In genomic region chr2:65003433-65003832, GRCm38 (mm10) we compare ENCODE assay signal across 10 mouse cellular contexts. TPM values are rescaled to one million over a fixed set of nuclear protein-coding genes. Genes with fewer than 3 reads are reported as not detected.
DNase-seq lines count a peak whose midpoint lies in the region; ATAC-seq and TF ChIP-seq lines count a peak whose summit lies in the region.
"Had no signal": no experiment of that assay in that cellular context is flagged by ENCODE, and none has a peak within 500 bp of the region (broad histone marks: within the 10 kb centered on the region; RNA-seq: fewer than 3 reads in every experiment).

No protein-coding gene starts in this region.

- no peak overlapping the region for H3K4me2 ChIP-seq in hindbrain, embryonic 12.5 days (replicated peaks)
- no peak overlapping the region for H3K4me2 ChIP-seq in kidney, postnatal 0 days (ENCODE audit: low read length)
- H3K4me2 ChIP-seq: hindbrain, embryonic 15.5 days; midbrain, embryonic 12.5 days had no signal

- no peaks in the 10 kb centered on the region for H3K36me3 ChIP-seq in hindbrain, embryonic 10.5 days
- no peaks in the 10 kb centered on the region for H3K36me3 ChIP-seq in hindbrain, embryonic 12.5 days
- H3K36me3 ChIP-seq in E14TG2a.4 (ENCODE audit: insufficient read depth, low read length) = no peaks in the 10 kb centered on the region
- H3K36me3 ChIP-seq in kidney, postnatal 0 days (ENCODE audit: insufficient read depth, low read length) = no peaks in the 10 kb centered on the region
- H3K36me3 ChIP-seq: hindbrain, embryonic 15.5 days; midbrain, embryonic 12.5 days had no signal

- no peak overlapping the region for H3K4me3 ChIP-seq in hindbrain, embryonic 10.5 days
- no peak overlapping the region for H3K4me3 ChIP-seq in hindbrain, embryonic 12.5 days
- no peak overlapping the region for H3K4me3 ChIP-seq in E14TG2a.4 (replicated peaks; ENCODE audit: low read length)
- no peak overlapping the region for H3K4me3 ChIP-seq in kidney, postnatal 0 days (replicated peaks; ENCODE audit: low read depth, low read length)
- H3K4me3 ChIP-seq: hindbrain, embryonic 15.5 days; midbrain, embryonic 12.5 days had no signal

- WGBS in hindbrain, embryonic 10.5 days = 39% methylated on average over 2 of the region's 2 CpGs
- 49% methylated on average over 2 of the region's 2 CpGs for WGBS in hindbrain, embryonic 12.5 days
- 51% methylated on average over 2 of the region's 2 CpGs for WGBS in kidney, postnatal 0 days

- H3K27me3 ChIP-seq in hindbrain, embryonic 10.5 days (ENCODE audit: insufficient read depth, poor library complexity, severe bottlenecking) = no peaks in the 10 kb centered on the region
- no peaks in the 10 kb centered on the region for H3K27me3 ChIP-seq in hindbrain, embryonic 12.5 days
- no peaks in the 10 kb centered on the region for H3K27me3 ChIP-seq in E14TG2a.4 (ENCODE audit: insufficient read depth, low read length)
- no peaks in the 10 kb centered on the region for H3K27me3 ChIP-seq in kidney, postnatal 0 days (ENCODE audit: insufficient read depth, low read length)
- H3K27me3 ChIP-seq: hindbrain, embryonic 15.5 days; midbrain, embryonic 12.5 days had no signal

- H3K4me1 ChIP-seq in hindbrain, embryonic 10.5 days (replicated peaks) = no peaks in the 10 kb centered on the region
- no peaks in the 10 kb centered on the region for H3K4me1 ChIP-seq in hindbrain, embryonic 12.5 days
- no peaks in the 10 kb centered on the region for H3K4me1 ChIP-seq in E14TG2a.4 (replicated peaks; ENCODE audit: low read depth, low read length)
- H3K4me1 ChIP-seq in kidney, postnatal 0 days (replicated peaks; ENCODE audit: insufficient read depth, low read length) = no peaks in the 10 kb centered on the region
- H3K4me1 ChIP-seq: hindbrain, embryonic 15.5 days; midbrain, embryonic 12.5 days had no signal

- peak; percentile 15 for DNase-seq in hindbrain, embryonic 10.5 days (ENCODE audit: low spot score)
- peak; percentile 32 for DNase-seq in adipocyte (ENCODE audit: low spot score)
- DNase-seq in kidney, postnatal 0 days (ENCODE audit: low spot score) = peak; percentile 49
- DNase-seq in spleen, adult 18-20 months = no peak
- DNase-seq in B cell, adult 2 months = no peak
- DNase-seq in frontal cortex, postnatal 10 days (ENCODE audit: low spot score in 2 of 2) = no peak

- H3K9ac ChIP-seq in hindbrain, embryonic 12.5 days = no peak overlapping the region
- no peak overlapping the region for H3K9ac ChIP-seq in kidney, postnatal 0 days (ENCODE audit: low read depth, low read length)
- H3K9ac ChIP-seq: hindbrain, embryonic 15.5 days; midbrain, embryonic 12.5 days had no signal

- H3K27ac ChIP-seq in hindbrain, embryonic 10.5 days = no peak overlapping the region
- no peak overlapping the region for H3K27ac ChIP-seq in hindbrain, embryonic 12.5 days
- H3K27ac ChIP-seq in kidney, postnatal 0 days = no peak overlapping the region
- H3K27ac ChIP-seq: hindbrain, embryonic 15.5 days; midbrain, embryonic 12.5 days had no signal

- TF ChIP-seq CTCF in E14TG2a.4 (conservative IDR thresholded peaks at IDR 0.05; ENCODE audit: low read length) = peak; percentile 83
- TF ChIP-seq CTCF in kidney, postnatal 0 days (IDR thresholded peaks at IDR 0.05; ENCODE audit: low read depth) = peak; percentile 67

- H3K9me3 ChIP-seq in hindbrain, embryonic 10.5 days = no peaks in the 10 kb centered on the region
- no peaks in the 10 kb centered on the region for H3K9me3 ChIP-seq in hindbrain, embryonic 12.5 days (replicated peaks)
- no peaks in the 10 kb centered on the region for H3K9me3 ChIP-seq in E14TG2a.4 (ENCODE audit: low read length)
- H3K9me3 ChIP-seq in kidney, postnatal 0 days (replicated peaks; ENCODE audit: low read length) = no peaks in the 10 kb centered on the region
- H3K9me3 ChIP-seq: hindbrain, embryonic 15.5 days; midbrain, embryonic 12.5 days had no signal

- ATAC-seq in hindbrain, embryonic 12.5 days (ENCODE audit: low FRiP score) = no peak
- no peak for ATAC-seq in kidney, postnatal 0 days (replicated peaks; ENCODE audit: low FRiP score, low read depth)

RNA-seq across cellular contexts. Expression of gene Grb14, which starts 21.4 kb away (rescaled TPM):
- polyA plus RNA-seq in hindbrain, embryonic 10.5 days (2016; fragmentation: Nextera tagmentation; extraction: Ambion mirVana) = 5.3 and 6.8 TPM in 2 replicates
- polyA plus RNA-seq in hindbrain, embryonic 12.5 days (2016; fragmentation: Nextera tagmentation; extraction: Ambion mirVana) = 11.0 and 11.7 TPM in 2 replicates
- polyA plus RNA-seq in kidney, postnatal 0 days (2015; fragmentation: Nextera tagmentation; extraction: Ambion mirVana) = 33.3 and 34.0 TPM in 2 replicates

Comparison
In these comparisons a context has a peak if more than half of its experiments do, and no peak if none do; other contexts are left out.
1. DNase-seq: peak in hindbrain, embryonic 10.5 days (single experiment), adipocyte (single experiment) and kidney, postnatal 0 days (single experiment); none in spleen, adult 18-20 months (0 of 2), B cell, adult 2 months (0 of 2) and frontal cortex, postnatal 10 days (0 of 2).